Comparison of ENCODE assay signal across 17 mouse cellular contexts in the genomic region with DNA sequence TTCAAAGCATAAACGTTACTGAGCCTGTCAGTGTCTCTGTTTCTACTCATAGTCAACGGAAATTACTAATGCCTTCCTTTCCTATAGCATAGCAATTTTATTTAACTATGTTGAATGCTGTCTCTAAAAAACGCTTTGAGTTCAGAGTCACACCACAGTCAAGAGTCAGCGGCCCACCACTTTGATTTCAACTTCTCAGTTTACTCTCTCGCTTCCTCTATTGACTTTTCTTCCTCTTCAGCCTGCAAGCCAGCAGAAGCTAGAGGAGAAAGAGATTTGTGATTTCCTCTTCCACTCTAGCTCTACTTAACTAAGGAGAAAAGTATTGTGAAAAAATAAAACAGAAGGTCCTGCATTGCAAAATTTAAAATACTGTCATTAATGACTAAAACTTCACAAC. TPM values are rescaled to one million over a fixed set of nuclear protein-coding genes. Genes with fewer than 3 reads are reported as not detected.
DNase-seq lines count a peak whose midpoint lies in the region; ATAC-seq lines count a peak whose summit lies in the region.
"Had no signal": no experiment of that assay in that cellular context is flagged by ENCODE, and none has a peak within 500 bp of the region (broad histone marks: within the 10 kb centered on the region; RNA-seq: fewer than 3 reads in every experiment).

No protein-coding gene starts in this region.

- no peaks in the 10 kb centered on the region for H3K4me1 ChIP-seq in heart, embryonic 11.5 days (ENCODE audit: control insufficient read depth, insufficient read depth, low read length)
- H3K4me1 ChIP-seq: embryonic facial prominence, embryonic 12.5 days; heart, embryonic 13.5 days; intestine, embryonic 15.5 days had no signal

- ATAC-seq in neutrophil, adult 5-6 weeks (ENCODE audit: extremely low read depth, insufficient number of reproducible peaks, low FRiP score, poor library complexity, severe bottlenecking), result peak; percentile 69; the same call in 1 of the 2 replicates
- ATAC-seq in heart, embryonic 11.5 days (replicated peaks; ENCODE audit: insufficient number of reproducible peaks, low FRiP score, low TSS enrichment), result no peak
- ATAC-seq: intestine, embryonic 15.5 days had no signal

- H3K27ac ChIP-seq in heart, embryonic 11.5 days (ENCODE audit: low read depth, low read length), result no peak overlapping the region
- H3K27ac ChIP-seq: embryonic facial prominence, embryonic 12.5 days; heart, embryonic 13.5 days; intestine, embryonic 15.5 days had no signal

- no peak overlapping the region for H3K9ac ChIP-seq in heart, embryonic 11.5 days (ENCODE audit: low read depth, low read length)
- H3K9ac ChIP-seq: embryonic facial prominence, embryonic 12.5 days; heart, embryonic 13.5 days; intestine, embryonic 15.5 days had no signal

- H3K4me2 ChIP-seq in heart, embryonic 11.5 days, result no peak overlapping the region
- H3K4me2 ChIP-seq: embryonic facial prominence, embryonic 12.5 days; heart, embryonic 13.5 days; intestine, embryonic 15.5 days had no signal

- H3K9me3 ChIP-seq in heart, embryonic 11.5 days (replicated peaks; ENCODE audit: control insufficient read depth, low read length), result no peaks in the 10 kb centered on the region
- H3K9me3 ChIP-seq: embryonic facial prominence, embryonic 12.5 days; heart, embryonic 13.5 days; intestine, embryonic 15.5 days had no signal

- peak; percentile 1 for DNase-seq in right cerebral cortex, adult 18-20 months
- DNase-seq in right cerebral cortex, postnatal 4 days, result no peak
- DNase-seq in T-cell, adult 2 months (ENCODE audit: low spot score), result peak; percentile 6
- DNase-seq in lung, postnatal 10 days, result peak; percentile 5
- DNase-seq in kidney, postnatal 4 days, result no peak
- no peak for DNase-seq in thymus, postnatal 25 days
- DNase-seq: adrenal gland, postnatal 36 days; cerebellum, postnatal 36 days; gastrocnemius, postnatal 25 days; kidney, postnatal 25 days; liver; midbrain, embryonic 14.5 days had no signal

- H3K4me3 ChIP-seq in heart, embryonic 11.5 days (ENCODE audit: low read depth, low read length), result no peak overlapping the region
- H3K4me3 ChIP-seq: embryonic facial prominence, embryonic 12.5 days; heart, embryonic 13.5 days; intestine, embryonic 15.5 days had no signal

- no peaks in the 10 kb centered on the region for H3K36me3 ChIP-seq in heart, embryonic 11.5 days (ENCODE audit: control insufficient read depth, insufficient read depth, low read length)
- H3K36me3 ChIP-seq: embryonic facial prominence, embryonic 12.5 days; heart, embryonic 13.5 days; intestine, embryonic 15.5 days had no signal

- 62% methylated on average over 5 of the region's 5 CpGs for WGBS in heart, embryonic 11.5 days (ENCODE audit: insufficient replicate concordance)

- H3K27me3 ChIP-seq in heart, embryonic 11.5 days (ENCODE audit: control insufficient read depth, insufficient read depth, low read length), result no peaks in the 10 kb centered on the region
- H3K27me3 ChIP-seq: embryonic facial prominence, embryonic 12.5 days; heart, embryonic 13.5 days; intestine, embryonic 15.5 days had no signal

RNA-seq across cellular contexts. Expression of a gene that starts 10.0 kb away (rescaled TPM):
- total RNA-seq in neutrophil, adult 5-6 weeks (2017), result 26.0 and 27.0 TPM in 2 replicates
- polyA plus RNA-seq in heart, embryonic 11.5 days (2014; fragmentation: Nextera tagmentation; extraction: Ambion mirVana), result 5.4 and 7.6 TPM in 2 replicates

Comparison
In these comparisons a context has a peak if more than half of its experiments do, and no peak if none do; other contexts are left out.
1. DNase-seq: peak in right cerebral cortex, adult 18-20 months (single experiment), T-cell, adult 2 months (single experiment) and lung, postnatal 10 days (single experiment); none in right cerebral cortex, postnatal 4 days (single experiment), kidney, postnatal 4 days (0 of 2) and thymus, postnatal 25 days (single experiment).